Mouse (Mus musculus): Measurements from ENCODE around the gene 1810062G17Rik. TPM values are rescaled to one million over a fixed set of nuclear protein-coding genes. Genes with fewer than 3 reads are reported as not detected.

The 1810062G17Rik gene
- total and polyA plus RNA-seq, 2 experiments from 2014 or later = 0.23 TPM; not detected in 1

DNA sequence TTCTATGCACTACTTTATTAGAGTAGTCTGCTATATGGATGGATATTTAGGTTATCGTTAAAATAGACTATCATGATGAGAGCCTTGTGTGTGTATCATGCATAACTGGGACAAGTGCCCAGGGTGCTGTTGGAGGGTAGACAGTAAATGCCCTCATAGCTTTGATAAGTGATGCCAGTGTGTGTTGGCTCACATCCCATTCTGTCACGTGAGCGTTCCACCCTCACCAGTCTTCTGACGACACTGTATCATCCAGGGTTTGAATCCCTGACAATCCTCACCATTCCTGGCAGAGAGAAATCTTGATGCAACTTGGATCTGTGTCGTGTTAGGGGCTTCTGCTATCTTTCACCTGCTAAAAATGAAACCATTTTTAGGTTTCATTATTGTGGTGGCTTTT lies 29.2 kb upstream of the 1810062G17Rik start:
- no peaks in the 10 kb centered on the region for H3K27me3 ChIP-seq (ENCODE audit: insufficient read depth, low read length)
- no peaks in the 10 kb centered on the region for H3K36me3 ChIP-seq (ENCODE audit: insufficient read depth, low read length)
- ATAC-seq (ENCODE audit: low FRiP score) (no peak), DNase-seq (ENCODE audit: low spot score) (no peak)
- no peak overlapping the region for H3K4me3 ChIP-seq (ENCODE audit: low read depth, low read length)
- no peak overlapping the region for H3K4me2 ChIP-seq (ENCODE audit: low read depth, low read length, poor library complexity, severe bottlenecking)
- no peaks in the 10 kb centered on the region for H3K4me1 ChIP-seq (ENCODE audit: insufficient read depth, low read length)
- H3K9ac ChIP-seq (replicated peaks; ENCODE audit: low read length, poor library complexity, severe bottlenecking) = no peak overlapping the region
- H3K27ac ChIP-seq (ENCODE audit: low read depth, low read length) = no peak overlapping the region
- TF ChIP-seq CTCF (IDR thresholded peaks at IDR 0.05) = no peak
- 76% methylated on average over 5 of the region's 5 CpGs for WGBS
- H3K9me3 ChIP-seq (ENCODE audit: low read length) = no peaks in the 10 kb centered on the region

DNA sequence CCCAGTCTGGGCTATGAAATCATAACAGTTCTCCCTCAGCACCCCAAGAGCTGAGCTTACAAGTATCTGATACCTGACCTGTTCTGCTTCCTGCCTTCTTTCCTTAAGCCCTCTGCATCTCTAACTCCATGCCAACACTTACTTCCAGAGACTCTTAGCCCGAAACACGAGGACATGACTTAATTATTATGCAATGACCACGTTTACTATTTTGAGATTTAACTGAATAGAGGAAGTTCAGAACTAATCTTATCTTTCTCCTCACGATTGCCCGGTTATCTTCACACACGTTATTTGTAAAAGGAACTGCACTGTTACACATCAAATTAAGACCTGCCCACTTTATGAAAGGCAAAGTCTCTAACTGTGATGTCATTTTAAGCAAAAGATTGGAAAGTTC lies 28.8 kb upstream of the 1810062G17Rik start:
- Histone ChIP-seq H3K4me3 (ENCODE audit: low read depth, low read length) (no peak overlapping the region), H3K27me3 (ENCODE audit: insufficient read depth, low read length) (no peaks in the 10 kb centered on the region), H3K4me1 (ENCODE audit: insufficient read depth, low read length) (no peaks in the 10 kb centered on the region), H3K27ac (ENCODE audit: low read depth, low read length) (no peak overlapping the region), H3K9me3 (ENCODE audit: low read length) (no peaks in the 10 kb centered on the region), H3K4me2 (ENCODE audit: low read depth, low read length, poor library complexity, severe bottlenecking) (no peak overlapping the region), H3K36me3 (ENCODE audit: insufficient read depth, low read length) (no peaks in the 10 kb centered on the region), H3K9ac (replicated peaks; ENCODE audit: low read length, poor library complexity, severe bottlenecking) (no peak overlapping the region)
- ATAC-seq (ENCODE audit: low FRiP score) (no peak), DNase-seq (ENCODE audit: low spot score) (no peak)
- 75% methylated on average over 6 of the region's 6 CpGs for WGBS
- TF ChIP-seq CTCF (IDR thresholded peaks at IDR 0.05) = no peak

DNA sequence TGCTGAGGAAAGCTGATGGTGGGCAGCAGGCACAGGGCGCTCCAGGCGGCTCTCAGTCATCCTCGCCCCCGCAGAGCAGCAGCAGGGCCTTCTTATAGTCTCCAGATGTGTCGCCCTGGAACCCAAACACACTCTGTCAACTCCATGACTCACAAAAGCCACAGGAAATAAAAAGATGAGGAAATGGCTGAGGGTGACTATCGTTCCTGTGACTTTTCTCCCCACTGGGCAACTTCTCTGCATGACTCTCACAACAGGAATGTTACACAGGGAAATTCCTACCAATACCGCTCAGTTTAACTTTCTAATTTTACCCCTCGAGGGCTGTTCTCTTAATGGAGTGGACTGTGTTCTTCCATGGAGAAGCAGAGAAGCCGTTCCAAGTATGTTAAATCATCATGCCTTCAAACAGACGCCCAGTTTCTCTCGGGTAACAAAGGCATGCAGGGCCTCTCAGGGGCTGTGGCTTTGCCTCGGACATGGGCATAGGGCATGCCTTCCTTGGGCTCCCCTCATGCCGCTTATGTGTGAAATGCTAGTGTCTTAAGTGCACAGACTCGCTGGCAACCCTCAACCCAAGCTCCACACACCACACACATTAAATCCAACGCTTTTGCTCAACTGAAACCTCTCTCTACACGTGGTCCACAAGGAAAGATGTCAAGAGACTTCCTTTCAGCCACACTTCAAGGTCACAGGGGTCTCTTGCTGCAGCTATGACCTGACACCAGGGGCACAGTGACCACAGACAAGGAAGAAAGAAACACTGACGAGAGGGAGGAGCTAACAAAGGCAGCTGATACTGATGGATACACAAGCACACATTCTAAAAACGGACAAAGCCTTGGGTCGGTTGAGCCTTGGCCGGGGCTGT lies 26.2 kb upstream of the 1810062G17Rik start:
- Histone ChIP-seq H3K4me1 (ENCODE audit: insufficient read depth, low read length) (no peaks in the 10 kb centered on the region), H3K27me3 (ENCODE audit: insufficient read depth, low read length) (no peaks in the 10 kb centered on the region), H3K27ac (ENCODE audit: low read depth, low read length) (no peak overlapping the region), H3K4me3 (ENCODE audit: low read depth, low read length) (no peak overlapping the region), H3K4me2 (ENCODE audit: low read depth, low read length, poor library complexity, severe bottlenecking) (no peak overlapping the region), H3K9me3 (ENCODE audit: low read length) (no peaks in the 10 kb centered on the region), H3K36me3 (ENCODE audit: insufficient read depth, low read length) (peaks cover 3% of the 10 kb centered on the region; the same call in 1 of the 2 replicates), H3K9ac (replicated peaks; ENCODE audit: low read length, poor library complexity, severe bottlenecking) (no peak overlapping the region)
- ATAC-seq (ENCODE audit: low FRiP score) = no peak
- WGBS = 49% methylated on average over 20 of the region's 20 CpGs
- DNase-seq (ENCODE audit: low spot score) = no peak
- TF ChIP-seq CTCF (IDR thresholded peaks at IDR 0.05) = no peak

DNA sequence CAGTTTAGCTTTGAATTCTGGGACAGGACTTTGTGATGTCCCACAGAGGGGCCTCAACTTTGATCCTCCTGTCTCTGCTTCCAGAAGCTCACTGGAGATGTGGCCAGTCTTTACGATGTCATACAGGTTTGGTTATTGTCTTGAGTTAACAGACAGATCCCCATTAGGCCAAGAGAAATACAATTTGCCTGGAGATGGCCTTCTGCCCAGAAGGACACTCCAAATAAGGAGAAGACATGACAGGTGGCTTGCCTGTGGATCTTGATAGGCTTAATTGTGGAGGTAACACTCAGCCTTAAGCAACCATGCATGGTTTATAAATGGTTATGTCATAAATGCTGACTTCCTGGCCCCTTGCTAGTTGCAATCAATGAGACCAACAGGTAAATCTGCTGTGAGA lies 23.2 kb upstream of the 1810062G17Rik start:
- H3K4me1 ChIP-seq (ENCODE audit: insufficient read depth, low read length) = no peaks in the 10 kb centered on the region
- H3K27me3 ChIP-seq (ENCODE audit: insufficient read depth, low read length) = no peaks in the 10 kb centered on the region
- 97% methylated on average over 1 of the region's 1 CpGs for WGBS
- DNase-seq (ENCODE audit: low spot score) = no peak
- TF ChIP-seq CTCF (IDR thresholded peaks at IDR 0.05) = no peak
- no peaks in the 10 kb centered on the region for H3K9me3 ChIP-seq (ENCODE audit: low read length)
- peaks cover 3% of the 10 kb centered on the region; the same call in 1 of the 2 replicates for H3K36me3 ChIP-seq (ENCODE audit: insufficient read depth, low read length)
- H3K4me2 ChIP-seq (ENCODE audit: low read depth, low read length, poor library complexity, severe bottlenecking) = no peak overlapping the region
- ATAC-seq (ENCODE audit: low FRiP score) = no peak
- H3K4me3 ChIP-seq (ENCODE audit: low read depth, low read length) = no peak overlapping the region
- no peak overlapping the region for H3K9ac ChIP-seq (replicated peaks; ENCODE audit: low read length, poor library complexity, severe bottlenecking)
- H3K27ac ChIP-seq (ENCODE audit: low read depth, low read length) = no peak overlapping the region

DNA sequence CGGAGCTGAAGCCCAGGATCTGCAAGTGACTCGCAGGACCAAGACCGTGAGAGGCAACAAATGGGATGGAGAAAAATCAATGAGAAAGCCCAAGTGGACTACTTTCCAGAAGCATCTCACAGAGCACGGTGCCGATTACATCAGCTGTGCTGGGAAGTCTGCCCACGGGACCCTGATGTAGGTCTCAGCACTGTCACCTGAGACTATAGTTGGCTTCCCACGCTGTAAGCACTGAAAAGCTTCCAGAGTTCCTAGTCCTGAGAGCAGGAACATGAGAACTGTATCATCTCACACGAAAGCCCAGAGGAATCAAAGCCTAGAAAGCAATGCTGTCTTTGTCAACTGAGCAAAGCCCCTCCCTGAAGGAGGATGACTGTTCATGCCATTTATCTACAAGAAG lies 20.6 kb upstream of the 1810062G17Rik start:
- TF ChIP-seq CTCF (IDR thresholded peaks at IDR 0.05) = no peak
- Histone ChIP-seq H3K27me3 (ENCODE audit: insufficient read depth, low read length) (no peaks in the 10 kb centered on the region), H3K9ac (replicated peaks; ENCODE audit: low read length, poor library complexity, severe bottlenecking) (no peak overlapping the region), H3K4me1 (ENCODE audit: insufficient read depth, low read length) (no peaks in the 10 kb centered on the region), H3K27ac (ENCODE audit: low read depth, low read length) (no peak overlapping the region), H3K4me3 (ENCODE audit: low read depth, low read length) (no peak overlapping the region), H3K36me3 (ENCODE audit: insufficient read depth, low read length) (peaks cover 3% of the 10 kb centered on the region; the same call in 1 of the 2 replicates), H3K9me3 (ENCODE audit: low read length) (no peaks in the 10 kb centered on the region), H3K4me2 (ENCODE audit: low read depth, low read length, poor library complexity, severe bottlenecking) (no peak overlapping the region)
- no peak for ATAC-seq (ENCODE audit: low FRiP score)
- WGBS = 92% methylated on average over 8 of the region's 8 CpGs
- no peak for DNase-seq (ENCODE audit: low spot score)

DNA sequence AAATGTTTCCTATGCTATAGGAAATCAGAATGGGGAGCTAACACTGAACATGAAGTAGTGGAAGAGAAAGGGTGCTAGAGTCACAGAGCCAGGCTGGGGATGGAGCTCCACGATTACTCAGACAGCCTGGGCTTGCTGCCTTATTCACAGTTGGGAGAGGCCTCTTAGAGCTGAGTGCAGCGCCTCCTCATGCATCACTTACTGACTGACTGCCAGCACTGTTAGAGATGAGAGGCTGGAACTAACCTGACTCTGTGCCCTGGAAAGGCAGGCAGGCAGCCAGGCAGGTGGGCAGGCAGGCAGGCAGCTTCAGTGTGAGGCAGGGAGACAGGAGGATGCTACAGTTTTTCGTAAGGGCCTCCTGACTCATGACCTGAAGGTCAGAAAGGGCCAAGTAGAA lies 20.2 kb upstream of the 1810062G17Rik start:
- no peak overlapping the region for H3K4me2 ChIP-seq (ENCODE audit: low read depth, low read length, poor library complexity, severe bottlenecking)
- H3K4me1 ChIP-seq (ENCODE audit: insufficient read depth, low read length) = no peaks in the 10 kb centered on the region
- no peak overlapping the region for H3K27ac ChIP-seq (ENCODE audit: low read depth, low read length)
- DNase-seq (ENCODE audit: low spot score) (no peak), ATAC-seq (ENCODE audit: low FRiP score) (no peak)
- 71% methylated on average over 3 of the region's 3 CpGs for WGBS
- H3K9me3 ChIP-seq (ENCODE audit: low read length) = no peaks in the 10 kb centered on the region
- no peak overlapping the region for H3K4me3 ChIP-seq (ENCODE audit: low read depth, low read length)
- no peaks in the 10 kb centered on the region for H3K27me3 ChIP-seq (ENCODE audit: insufficient read depth, low read length)
- no peak for TF ChIP-seq CTCF (IDR thresholded peaks at IDR 0.05)
- peaks cover 3% of the 10 kb centered on the region; the same call in 1 of the 2 replicates for H3K36me3 ChIP-seq (ENCODE audit: insufficient read depth, low read length)
- H3K9ac ChIP-seq (replicated peaks; ENCODE audit: low read length, poor library complexity, severe bottlenecking) = no peak overlapping the region

Data from midbrain, postnatal 0 days (tissue).